Mouse (Mus musculus): ENCODE measurements at regions not wholly inside any gene's neighbourhood (a gene's known extent, or its start where the extent isn't known, plus 50 kb on each side); places are given as distances from the start of the nearest gene placed in this dataset.

GRCm38 (mm10) chr1:194320320-194321036 lies 297.5 kb upstream of the Plxna2 start:
- Histone ChIP-seq H3K9me3 (ENCODE audit: control insufficient read depth, low read length) (no peaks in the 10 kb centered on the region), H3K4me1 (ENCODE audit: control insufficient read depth) (no peaks in the 10 kb centered on the region), H3K36me3 (ENCODE audit: control insufficient read depth) (no peaks in the 10 kb centered on the region), H3K4me3 (replicated peaks) (no peak overlapping the region), H3K27me3 (ENCODE audit: control insufficient read depth) (no peaks in the 10 kb centered on the region)
- TF ChIP-seq TAL1 (IDR thresholded peaks at IDR 0.05; ENCODE audit: low read length) = no peak
- no peak for TF ChIP-seq GATA1 (IDR thresholded peaks at IDR 0.05; ENCODE audit: low read length)

- no peak for TF ChIP-seq TAL1 (IDR thresholded peaks at IDR 0.05; ENCODE audit: low read length)
- TF ChIP-seq GATA1 (IDR thresholded peaks at IDR 0.05; ENCODE audit: low read length) = no peak
- Histone ChIP-seq H3K27me3 (ENCODE audit: control insufficient read depth) (no peaks in the 10 kb centered on the region), H3K36me3 (ENCODE audit: control insufficient read depth) (no peaks in the 10 kb centered on the region), H3K4me3 (replicated peaks) (no peak overlapping the region), H3K4me1 (ENCODE audit: control insufficient read depth) (no peaks in the 10 kb centered on the region), H3K9me3 (ENCODE audit: control insufficient read depth, low read length) (no peaks in the 10 kb centered on the region)
Measured at GRCm38 (mm10) chr1:194318351-194318750, 299.7 kb upstream of the Plxna2 start.

- no peaks in the 10 kb centered on the region for H3K9me3 ChIP-seq (ENCODE audit: control insufficient read depth, low read length)
- H3K36me3 ChIP-seq (ENCODE audit: control insufficient read depth) = no peaks in the 10 kb centered on the region
- H3K4me3 ChIP-seq (replicated peaks) = no peak overlapping the region
- TF ChIP-seq GATA1 (IDR thresholded peaks at IDR 0.05; ENCODE audit: low read length) (no peak), TAL1 (IDR thresholded peaks at IDR 0.05; ENCODE audit: low read length) (no peak)
- no peaks in the 10 kb centered on the region for H3K27me3 ChIP-seq (ENCODE audit: control insufficient read depth)
- peaks cover 1% of the 10 kb centered on the region; the same call in 1 of the 2 replicates for H3K4me1 ChIP-seq (ENCODE audit: control insufficient read depth)
Measured at GRCm38 (mm10) chr1:194315593-194315992, 302.4 kb upstream of the Plxna2 start.

- Histone ChIP-seq H3K36me3 (ENCODE audit: control insufficient read depth) (no peaks in the 10 kb centered on the region), H3K9me3 (ENCODE audit: control insufficient read depth, low read length) (no peaks in the 10 kb centered on the region), H3K4me1 (ENCODE audit: control insufficient read depth) (peaks cover 42% of the 10 kb centered on the region), H3K4me3 (replicated peaks) (no peak overlapping the region), H3K27me3 (ENCODE audit: control insufficient read depth) (no peaks in the 10 kb centered on the region)
- no peak for TF ChIP-seq GATA1 (IDR thresholded peaks at IDR 0.05; ENCODE audit: low read length)
- no peak for TF ChIP-seq TAL1 (IDR thresholded peaks at IDR 0.05; ENCODE audit: low read length)
Measured at GRCm38 (mm10) chr1:194310373-194310772, 307.6 kb upstream of the Plxna2 start.

GRCm38 (mm10) chr1:194308648-194309047 lies 309.4 kb upstream of the Plxna2 start:
- Histone ChIP-seq H3K9me3 (ENCODE audit: control insufficient read depth, low read length) (no peaks in the 10 kb centered on the region), H3K36me3 (ENCODE audit: control insufficient read depth) (no peaks in the 10 kb centered on the region), H3K4me3 (replicated peaks) (no peak overlapping the region), H3K27me3 (ENCODE audit: control insufficient read depth) (no peaks in the 10 kb centered on the region), H3K4me1 (ENCODE audit: control insufficient read depth) (peaks cover 42% of the 10 kb centered on the region)
- TF ChIP-seq TAL1 (IDR thresholded peaks at IDR 0.05; ENCODE audit: low read length) = peak; percentile 32; the same call in 1 of the 3 replicates
- no peak for TF ChIP-seq GATA1 (IDR thresholded peaks at IDR 0.05; ENCODE audit: low read length)

GRCm38 (mm10) chr1:194303951-194304350 lies 314.1 kb upstream of the Plxna2 start:
- H3K36me3 ChIP-seq (ENCODE audit: control insufficient read depth) = no peaks in the 10 kb centered on the region
- peaks cover 24% of the 10 kb centered on the region for H3K4me1 ChIP-seq (ENCODE audit: control insufficient read depth)
- H3K9me3 ChIP-seq (ENCODE audit: control insufficient read depth, low read length) = no peaks in the 10 kb centered on the region
- H3K4me3 ChIP-seq (replicated peaks) = no peak overlapping the region
- no peaks in the 10 kb centered on the region for H3K27me3 ChIP-seq (ENCODE audit: control insufficient read depth)
- no peak for TF ChIP-seq GATA1 (IDR thresholded peaks at IDR 0.05; ENCODE audit: low read length)
- TF ChIP-seq TAL1 (IDR thresholded peaks at IDR 0.05; ENCODE audit: low read length) = no peak

- Histone ChIP-seq H3K9me3 (ENCODE audit: control insufficient read depth, low read length) (no peaks in the 10 kb centered on the region), H3K27me3 (ENCODE audit: control insufficient read depth) (no peaks in the 10 kb centered on the region), H3K4me1 (ENCODE audit: control insufficient read depth) (peaks cover 14% of the 10 kb centered on the region), H3K4me3 (replicated peaks) (no peak overlapping the region), H3K36me3 (ENCODE audit: control insufficient read depth) (no peaks in the 10 kb centered on the region)
- TF ChIP-seq TAL1 (IDR thresholded peaks at IDR 0.05; ENCODE audit: low read length) (no peak), GATA1 (IDR thresholded peaks at IDR 0.05; ENCODE audit: low read length) (no peak)
Measured at GRCm38 (mm10) chr1:194302775-194303174, 315.2 kb upstream of the Plxna2 start.

- H3K4me1 ChIP-seq (ENCODE audit: control insufficient read depth) = no peaks in the 10 kb centered on the region
- no peak for TF ChIP-seq GATA1 (IDR thresholded peaks at IDR 0.05; ENCODE audit: low read length)
- no peak for TF ChIP-seq TAL1 (IDR thresholded peaks at IDR 0.05; ENCODE audit: low read length)
- H3K9me3 ChIP-seq (ENCODE audit: control insufficient read depth, low read length) = no peaks in the 10 kb centered on the region
- no peaks in the 10 kb centered on the region for H3K36me3 ChIP-seq (ENCODE audit: control insufficient read depth)
- no peak overlapping the region for H3K4me3 ChIP-seq (replicated peaks)
- no peaks in the 10 kb centered on the region for H3K27me3 ChIP-seq (ENCODE audit: control insufficient read depth)
Measured at GRCm38 (mm10) chr1:194281941-194282340, 336.1 kb upstream of the Plxna2 start.

- Histone ChIP-seq H3K9me3 (ENCODE audit: control insufficient read depth, low read length) (no peaks in the 10 kb centered on the region), H3K4me1 (ENCODE audit: control insufficient read depth) (no peaks in the 10 kb centered on the region)
Measured at GRCm38 (mm10) chr1:194268028-194268427, 350.0 kb upstream of the Plxna2 start.

More at GRCm38 (mm10) chr1:194268028-194268427, 350.0 kb upstream of the Plxna2 start:
- Histone ChIP-seq H3K4me3 (replicated peaks) (no peak overlapping the region), H3K36me3 (ENCODE audit: control insufficient read depth) (no peaks in the 10 kb centered on the region), H3K27me3 (ENCODE audit: control insufficient read depth) (no peaks in the 10 kb centered on the region)
- no peak for TF ChIP-seq TAL1 (IDR thresholded peaks at IDR 0.05; ENCODE audit: low read length)
- TF ChIP-seq GATA1 (IDR thresholded peaks at IDR 0.05; ENCODE audit: low read length) = no peak
